Mouse (Mus musculus) myocyte (in vitro differentiated cells): ENCODE data around the gene Mgat3.

ENCODE experiments used
- E2F4 ChIP-seq: IDR thresholded peaks from one replicate; pipeline ENCODE4 v1.6.1; 2011; ENCODE audit warnings: mild to moderate bottlenecking, control low read depth, moderate library complexity; ENCODE audit not compliant: insufficient read depth
- TCF12 ChIP-seq: IDR thresholded peaks from one replicate; pipeline ENCODE4 v1.6.1; 2011; ENCODE audit warnings: mild to moderate bottlenecking, control low read depth; ENCODE audit not compliant: poor library complexity, insufficient read depth, severe bottlenecking

- TF ChIP-seq TCF12 (peak; percentile 27), E2F4 (no peak)
These were observed 13.3 kb upstream of the Mgat3 start for GRCm38 (mm10) chr15:80160223-80160622.
